Mouse (Mus musculus): ENCODE data around the gene Cacna1s.

The Cacna1s gene

DNA sequence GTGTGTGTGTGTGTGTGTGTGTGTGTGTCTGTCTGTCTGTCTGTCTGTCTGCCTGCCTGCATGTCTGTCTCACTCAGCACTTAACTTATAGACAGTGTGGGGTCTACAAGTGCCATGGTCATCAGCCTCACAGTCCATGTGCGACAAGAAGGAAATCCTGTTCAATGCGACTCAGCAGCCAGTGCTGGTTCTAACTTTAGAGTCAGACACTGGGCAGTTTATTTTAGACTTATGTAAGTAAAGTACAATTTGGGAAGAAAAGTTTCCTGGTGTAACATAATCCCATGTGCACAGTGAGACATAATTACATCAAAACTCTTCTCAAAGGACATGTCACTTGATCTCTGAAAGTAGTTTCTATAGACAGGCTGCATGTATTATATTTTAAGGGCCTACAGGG lies 56.9 kb downstream of the Cacna1s start:
- DNase-seq (ENCODE audit: low read depth in 1 of 2, low spot score in 2 of 2) = no peak

DNA sequence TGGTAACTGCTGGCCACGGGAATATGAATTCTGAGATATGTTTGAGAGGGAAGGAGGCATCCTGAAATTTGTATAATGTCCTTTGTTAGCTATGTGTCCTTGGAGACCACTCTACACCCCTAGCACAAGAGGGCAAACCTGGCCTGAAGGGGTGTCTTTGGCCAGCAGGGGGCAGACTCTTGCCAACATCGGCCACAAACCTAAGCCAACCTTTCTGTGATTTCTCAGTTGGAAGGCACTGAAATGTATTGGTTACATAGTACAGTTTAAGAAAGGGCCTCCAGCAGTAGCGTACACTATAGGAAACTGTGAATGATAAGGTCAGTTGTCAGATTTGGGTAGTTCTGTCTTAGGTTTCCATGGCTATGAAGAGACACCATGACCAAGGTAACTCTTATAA lies 63.6 kb downstream of the Cacna1s start:
- peak in 1 of 2 experiments; percentile 62 for DNase-seq (ENCODE audit: low read depth in 1 of 2, low spot score in 2 of 2)

DNA sequence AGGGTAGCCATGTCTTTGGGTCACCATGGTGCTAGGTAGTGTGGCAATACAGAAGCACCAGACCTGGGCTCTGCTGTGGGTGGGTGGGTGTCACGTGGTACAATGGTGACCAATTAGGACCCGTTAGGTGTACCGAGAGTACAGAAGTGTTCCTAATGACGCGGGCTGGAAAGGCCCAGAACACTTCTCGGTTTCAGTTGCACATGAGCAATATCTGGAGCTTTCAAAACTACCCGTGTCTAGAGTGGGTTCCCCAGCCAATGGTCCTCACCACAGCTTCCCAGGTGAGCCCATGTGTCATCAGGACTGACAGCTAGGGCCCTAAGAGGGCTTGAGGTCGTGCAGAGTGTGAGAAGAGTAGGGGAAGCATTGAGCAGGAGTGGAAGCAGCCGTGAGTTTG lies 64.5 kb downstream of the Cacna1s start:
- DNase-seq (ENCODE audit: low read depth in 1 of 2, low spot score in 2 of 2) = no peak

DNA sequence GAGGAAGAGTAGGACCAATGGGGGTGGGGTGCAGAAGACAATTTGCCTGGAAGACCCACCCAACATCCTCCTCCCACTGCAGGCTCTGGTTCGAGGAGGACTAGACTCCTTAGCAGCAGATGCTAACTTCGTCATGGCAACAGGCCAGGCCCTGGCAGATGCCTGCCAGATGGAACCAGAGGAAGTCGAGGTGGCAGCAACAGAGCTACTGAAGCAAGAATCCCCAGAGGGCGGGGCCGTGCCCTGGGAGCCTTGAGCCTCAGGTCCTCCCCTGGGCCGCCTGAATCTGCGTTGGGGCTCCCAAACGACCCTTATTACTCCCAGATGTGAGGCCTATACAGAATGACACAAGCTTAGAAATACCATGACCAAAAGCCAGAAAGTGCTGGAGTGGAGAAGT lies 66.3 kb downstream of the Cacna1s start:
- DNase-seq (ENCODE audit: low read depth in 1 of 2, low spot score in 2 of 2) = no peak

DNA sequence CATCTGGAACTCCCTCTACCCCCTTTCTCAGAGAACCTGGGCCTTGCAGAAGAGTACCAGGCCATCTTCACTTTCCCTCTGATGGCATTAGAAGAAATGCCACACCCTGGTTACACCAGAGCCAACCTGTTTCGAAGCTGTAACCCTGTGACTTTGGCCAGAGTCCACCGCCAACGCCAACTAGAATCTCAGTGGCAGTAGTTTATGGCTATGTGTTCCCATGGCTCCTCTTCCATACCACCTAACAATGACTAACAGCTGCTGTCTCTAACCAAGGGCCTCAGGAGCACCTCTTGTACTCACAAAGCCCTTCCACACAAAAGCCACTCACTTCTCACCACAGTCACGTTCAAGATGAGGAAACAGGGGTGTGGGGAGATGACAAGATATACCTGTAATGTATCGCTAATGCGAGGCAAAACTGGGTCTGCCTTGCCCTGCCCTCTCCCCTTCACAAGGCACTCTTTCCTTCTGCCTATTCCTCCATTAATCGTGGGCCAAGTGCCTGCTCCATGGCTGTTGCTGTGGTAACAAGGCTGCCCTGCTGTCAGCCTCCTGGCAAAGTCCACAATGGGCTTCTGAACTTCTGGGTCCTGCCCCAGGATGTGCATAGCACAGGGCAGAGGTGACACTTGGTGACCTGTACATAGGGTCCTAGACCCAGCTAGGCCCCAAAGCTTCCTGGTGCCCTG lies 67.2 kb downstream of the Cacna1s start:
- DNase-seq (ENCODE audit: low read depth in 1 of 2, low spot score in 2 of 2) = no peak

DNA sequence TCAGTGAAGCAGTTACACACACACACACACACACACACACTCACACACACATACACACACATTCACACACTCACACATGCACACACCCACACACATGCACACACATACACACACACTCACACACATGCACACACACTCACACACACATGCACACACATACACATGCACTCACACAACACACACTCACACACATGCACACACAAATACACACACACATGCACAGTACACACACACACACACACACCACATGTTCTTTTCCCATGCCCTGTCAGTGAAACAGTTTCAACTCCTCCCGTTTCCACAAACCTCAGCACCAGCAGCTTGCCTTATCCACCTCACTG lies 67.7 kb downstream of the Cacna1s start:
- DNase-seq (ENCODE audit: low read depth in 1 of 2, low spot score in 2 of 2) = no peak

DNA sequence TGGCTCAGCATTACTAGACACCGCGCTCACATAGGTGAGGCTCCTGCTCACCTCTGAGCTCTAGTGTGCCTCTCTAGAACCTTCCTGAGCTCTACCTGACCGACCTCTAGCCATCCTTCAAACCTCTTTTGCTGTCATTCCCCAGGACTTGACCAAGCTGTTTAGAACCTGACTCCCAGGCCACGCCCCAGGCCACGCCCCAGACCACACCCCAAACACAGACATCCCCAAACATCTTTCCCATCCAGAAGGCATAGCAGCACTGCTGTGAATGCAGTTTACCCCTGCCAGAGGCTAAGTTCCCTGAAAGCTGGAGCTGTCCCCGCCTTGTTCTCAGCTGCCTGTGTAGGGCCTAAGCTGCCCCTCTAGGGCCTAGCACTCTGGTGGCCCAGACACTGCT lies 68.2 kb downstream of the Cacna1s start:
- no peak for DNase-seq (ENCODE audit: low read depth in 1 of 2, low spot score in 2 of 2)

DNA sequence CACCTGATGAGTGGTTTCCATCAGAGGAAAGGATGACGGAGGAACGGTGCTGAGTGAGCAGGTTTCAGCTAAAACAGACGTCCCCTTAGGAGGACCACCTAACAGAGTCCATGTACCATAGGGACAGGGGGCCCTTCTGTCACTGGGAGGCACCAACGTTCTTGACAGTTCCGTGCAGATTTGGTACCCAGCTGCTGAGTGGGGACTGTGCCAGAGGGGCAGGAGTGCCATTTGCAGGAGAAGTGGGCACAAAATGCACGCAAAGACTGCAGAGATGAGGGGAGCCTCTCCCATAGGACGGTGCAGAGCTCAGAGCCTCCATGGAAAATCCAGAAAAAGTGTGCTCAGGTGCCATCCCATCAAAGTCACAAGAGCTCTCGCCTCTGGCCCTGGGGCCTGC lies 69.5 kb downstream of the Cacna1s start:
- no peak for DNase-seq (ENCODE audit: low read depth in 1 of 2, low spot score in 2 of 2)

DNA sequence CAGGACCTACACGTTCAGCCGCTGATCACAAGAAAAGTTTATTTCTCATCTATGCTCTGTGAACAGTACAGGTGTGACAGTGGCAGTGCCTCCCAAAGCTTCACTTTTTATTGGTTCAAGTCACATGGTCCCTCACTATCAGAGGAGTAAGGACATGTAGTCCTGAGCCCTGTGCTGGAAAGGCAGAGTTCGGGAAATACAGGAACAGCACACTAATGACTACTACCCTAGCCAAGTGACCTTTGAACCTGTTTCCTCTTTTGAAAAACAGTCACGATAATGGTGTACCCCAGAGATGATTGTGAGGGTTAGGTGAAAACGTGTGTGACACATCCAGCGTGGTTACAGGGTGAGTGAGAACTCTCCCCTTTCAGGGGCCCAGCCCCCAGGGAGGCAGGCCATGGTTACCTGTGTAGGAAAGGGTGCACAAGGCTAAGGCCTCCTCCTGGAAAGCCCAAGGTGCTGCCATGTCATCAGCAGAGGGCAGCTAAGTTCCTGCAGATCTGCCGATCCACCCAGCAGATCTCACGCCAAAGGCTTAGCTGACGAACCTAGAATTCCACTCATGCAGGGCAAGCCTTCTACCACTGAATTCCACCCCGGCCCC lies 73.7 kb downstream of the Cacna1s start:
- no peak for DNase-seq (ENCODE audit: low read depth in 1 of 2, low spot score in 2 of 2)

DNA sequence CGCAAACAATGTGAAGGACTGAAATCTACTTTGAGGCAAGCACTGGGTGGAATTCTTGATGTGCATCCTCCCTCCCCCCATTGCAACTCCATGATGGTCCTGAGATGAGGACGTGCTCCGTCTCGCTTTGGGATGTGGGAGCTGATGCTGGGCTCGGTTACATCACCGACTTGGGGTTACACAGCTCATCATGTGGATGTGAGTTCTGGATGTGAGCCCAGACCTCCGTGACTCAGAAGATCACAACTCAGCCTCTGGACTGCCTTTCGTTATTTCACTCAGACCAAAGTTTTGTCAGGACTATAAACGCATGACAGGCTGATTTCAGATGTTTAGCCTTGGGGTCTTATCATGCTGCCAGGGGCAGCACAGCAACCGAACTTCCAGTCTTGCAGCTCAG lies 74.3 kb downstream of the Cacna1s start:
- DNase-seq (ENCODE audit: low read depth in 1 of 2, low spot score in 2 of 2) = no peak

DNA sequence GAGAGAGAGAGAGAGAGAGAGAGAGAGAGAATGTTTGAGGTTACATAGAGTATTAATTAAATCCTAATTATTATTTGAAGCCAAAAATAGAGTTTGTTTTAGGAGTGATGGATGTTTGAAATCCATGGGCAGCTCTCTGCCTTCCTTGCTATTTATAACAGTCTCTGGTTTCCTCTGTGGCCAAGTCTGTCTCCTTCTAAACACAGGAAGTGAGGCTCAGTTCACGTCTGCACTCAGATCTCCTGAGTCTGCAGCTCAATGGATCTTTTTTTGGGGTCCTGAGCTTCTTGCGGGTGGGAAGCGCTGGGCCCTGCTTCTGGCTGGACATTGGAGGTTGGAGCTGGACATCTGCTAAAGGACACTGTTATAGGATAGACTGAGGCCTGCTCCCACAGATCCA lies 75.3 kb downstream of the Cacna1s start:
- no peak for DNase-seq (ENCODE audit: low read depth in 1 of 2, low spot score in 2 of 2)

DNA sequence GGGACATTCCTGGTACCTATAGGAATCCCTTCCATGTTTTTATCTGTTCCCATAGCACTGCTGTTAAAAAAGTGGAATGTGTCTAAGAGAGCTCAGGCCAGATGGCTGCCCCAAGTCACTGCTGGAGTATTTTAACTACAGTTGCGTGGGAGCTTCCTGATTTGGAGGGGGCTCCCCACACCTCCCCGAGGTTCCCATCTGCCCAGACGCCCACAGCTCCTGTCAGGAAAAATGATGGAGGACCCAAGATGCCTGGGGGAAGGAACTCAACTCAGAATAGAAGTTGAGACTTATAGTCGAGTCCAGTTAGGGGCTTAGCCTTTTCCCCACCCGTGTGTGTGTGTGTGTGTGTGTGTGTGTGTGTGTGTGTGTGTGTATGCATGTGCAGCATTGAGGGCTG lies 75.9 kb downstream of the Cacna1s start:
- DNase-seq (ENCODE audit: low read depth in 1 of 2, low spot score in 2 of 2) = no peak

DNA sequence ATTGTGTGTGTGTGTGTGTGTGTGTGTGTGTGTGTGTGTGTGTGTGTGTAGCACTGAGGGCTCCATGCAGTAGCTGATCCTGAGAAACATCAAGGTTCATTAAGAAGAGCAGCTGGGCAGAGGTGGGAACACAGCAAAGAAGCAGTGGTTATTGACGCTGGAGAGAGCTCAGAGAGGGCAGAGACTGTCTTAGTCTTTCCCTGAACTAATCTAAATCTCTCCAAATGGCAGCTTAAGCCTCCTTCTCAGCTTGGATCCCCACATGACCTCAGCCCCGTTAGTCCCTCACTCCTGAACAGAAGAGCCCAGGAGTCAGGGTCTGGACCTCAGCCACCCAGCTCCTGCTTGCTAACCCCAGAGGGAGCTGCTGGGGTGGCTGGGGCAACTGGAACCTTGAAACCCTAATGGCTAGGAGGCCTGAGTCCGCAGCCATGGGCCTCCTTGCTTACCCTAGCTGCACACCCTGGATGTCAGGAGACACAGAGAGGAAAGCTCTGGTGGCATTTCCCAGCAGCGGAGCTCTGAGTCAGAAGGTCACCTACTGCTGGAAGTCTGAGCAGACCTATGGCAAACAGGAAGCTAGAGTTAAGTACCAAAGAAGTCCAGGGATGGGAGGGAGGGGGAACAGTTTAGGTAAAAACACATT lies 76.5 kb downstream of the Cacna1s start:
- DNase-seq (ENCODE audit: low read depth in 1 of 2, low spot score in 2 of 2) = no peak

DNA sequence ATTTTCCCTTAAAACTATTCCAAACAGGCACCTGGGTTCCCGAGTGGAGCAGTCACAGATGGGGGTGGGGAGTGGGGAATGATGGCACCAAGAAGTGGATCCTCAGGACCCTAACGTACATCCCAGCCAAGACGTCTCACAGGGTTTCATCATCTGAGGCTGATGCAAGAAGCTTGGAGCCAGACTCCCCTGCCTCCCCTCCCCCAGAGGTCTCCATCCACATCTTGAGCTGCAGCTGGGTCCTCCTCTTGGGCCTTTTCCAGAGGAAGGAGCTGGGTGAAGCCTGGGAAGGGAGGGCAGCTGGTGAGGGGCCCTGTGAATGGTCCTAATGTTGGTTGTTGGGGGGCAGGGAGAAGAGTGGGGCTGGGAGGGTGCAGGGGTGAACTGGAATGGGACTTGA lies 77.6 kb downstream of the Cacna1s start:
- DNase-seq (ENCODE audit: low read depth in 1 of 2, low spot score in 2 of 2) = no peak

DNA sequence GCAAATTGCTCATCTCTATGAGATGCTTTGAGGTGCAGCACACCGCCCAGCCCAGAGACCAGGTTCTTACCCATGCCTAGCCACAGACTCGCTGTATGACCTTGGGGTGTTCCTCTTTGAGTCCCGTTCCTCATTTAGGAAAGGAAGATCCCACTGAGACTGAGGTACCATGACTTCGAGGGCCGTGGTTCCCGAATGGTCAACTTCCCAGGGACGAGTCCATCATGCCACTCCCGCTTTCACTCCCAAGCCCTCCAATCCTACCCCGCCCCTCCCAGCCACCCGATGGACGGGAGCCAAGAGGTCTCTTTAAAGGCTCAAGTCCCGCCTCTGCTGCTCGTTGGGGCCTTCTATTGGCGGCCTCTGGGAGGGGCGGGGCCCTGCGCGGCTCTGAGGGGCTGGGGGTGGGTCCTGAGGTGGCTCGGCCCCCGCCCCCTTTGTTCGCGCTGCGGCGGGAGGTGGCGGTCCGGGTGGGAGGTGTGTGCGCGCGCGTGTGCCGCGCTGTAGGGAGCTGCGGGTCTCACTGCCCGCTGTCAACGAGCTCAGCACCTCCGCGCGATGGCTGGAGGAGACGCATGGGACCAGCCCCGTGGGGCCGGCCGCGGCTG lies 78.5 kb downstream of the Cacna1s start, which contains the start of gene Kif21b:
Kif21b (plus strand) TSS at position 439 of the 608 bp plus-strand sequence.
- peak in 1 of 2 experiments; percentile 68 for DNase-seq (ENCODE audit: low read depth in 1 of 2, low spot score in 2 of 2)

DNA sequence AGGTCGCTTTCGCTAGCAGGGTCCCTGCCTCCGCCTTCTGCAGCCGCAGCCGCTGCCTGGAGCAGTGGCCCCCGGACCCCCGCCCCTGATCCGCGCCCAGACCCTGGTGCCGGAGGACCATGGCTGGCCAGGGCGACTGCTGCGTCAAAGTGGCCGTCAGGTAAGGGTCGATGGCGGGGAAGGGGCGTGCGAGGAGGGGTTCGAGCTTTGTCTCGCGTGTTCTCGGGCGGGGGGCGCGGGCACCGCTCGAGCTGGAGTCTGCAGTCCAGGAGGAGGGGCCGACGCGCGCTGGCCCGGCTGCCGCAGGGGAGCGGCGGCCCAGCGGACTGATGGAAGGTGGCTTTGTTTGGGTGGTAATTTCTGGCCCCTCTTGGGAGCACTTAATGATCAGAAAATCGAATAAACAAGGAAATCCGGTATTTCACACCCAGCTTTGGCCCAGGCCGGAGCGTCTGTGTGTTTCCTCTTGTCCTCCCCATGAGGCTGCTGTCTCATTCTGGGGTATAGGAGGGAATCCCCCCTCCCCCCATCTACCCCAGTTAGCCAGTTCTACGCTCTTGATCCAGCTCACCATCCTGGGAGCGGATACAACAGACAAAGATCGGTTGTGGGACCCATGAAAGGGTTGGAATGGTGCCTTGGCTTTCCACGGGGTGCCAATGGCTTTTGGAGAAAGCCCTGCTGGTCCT lies 79.2 kb downstream of the Cacna1s start:
- no peak for DNase-seq (ENCODE audit: low read depth in 1 of 2, low spot score in 2 of 2)

DNA sequence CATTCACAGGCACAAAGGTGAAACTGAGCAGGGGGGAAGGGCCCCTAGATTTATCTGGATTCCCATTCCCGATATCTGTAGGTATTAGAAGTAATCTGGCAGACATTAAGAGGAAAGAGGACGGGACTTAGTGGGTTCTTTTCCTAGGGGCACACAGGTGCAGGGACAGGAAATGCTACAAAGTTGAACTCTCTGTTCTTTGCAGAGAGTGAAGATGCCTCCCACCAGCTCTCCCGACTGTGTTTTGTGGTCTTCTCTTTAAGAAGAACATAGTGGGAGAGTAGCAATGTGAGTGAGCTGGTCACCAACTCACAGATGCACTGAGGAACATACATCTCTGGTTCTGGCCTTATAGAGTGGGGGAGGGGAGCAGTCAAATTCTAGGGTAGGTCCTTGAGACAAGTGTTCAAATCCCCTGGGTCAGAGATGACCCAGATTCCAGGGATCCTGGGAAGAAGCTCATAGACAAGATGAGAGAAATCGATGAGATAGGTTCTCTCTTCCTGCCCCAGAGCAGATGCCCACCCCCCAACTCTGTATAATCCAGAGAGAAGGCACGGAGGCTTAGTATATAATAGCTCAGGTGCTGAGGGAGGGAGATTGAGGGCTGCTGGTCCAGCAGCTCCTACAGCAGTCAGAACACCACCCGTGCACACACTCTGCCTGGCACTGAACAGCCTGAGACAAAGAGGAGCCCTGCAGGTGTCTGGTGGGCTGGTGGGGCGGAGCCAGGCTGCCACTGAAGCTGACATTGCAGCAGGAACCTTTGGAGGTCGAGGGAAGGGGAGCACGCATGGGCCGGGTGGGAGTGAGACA lies 80.0 kb downstream of the Cacna1s start:
- DNase-seq (ENCODE audit: low read depth in 1 of 2, low spot score in 2 of 2) = no peak

DNA sequence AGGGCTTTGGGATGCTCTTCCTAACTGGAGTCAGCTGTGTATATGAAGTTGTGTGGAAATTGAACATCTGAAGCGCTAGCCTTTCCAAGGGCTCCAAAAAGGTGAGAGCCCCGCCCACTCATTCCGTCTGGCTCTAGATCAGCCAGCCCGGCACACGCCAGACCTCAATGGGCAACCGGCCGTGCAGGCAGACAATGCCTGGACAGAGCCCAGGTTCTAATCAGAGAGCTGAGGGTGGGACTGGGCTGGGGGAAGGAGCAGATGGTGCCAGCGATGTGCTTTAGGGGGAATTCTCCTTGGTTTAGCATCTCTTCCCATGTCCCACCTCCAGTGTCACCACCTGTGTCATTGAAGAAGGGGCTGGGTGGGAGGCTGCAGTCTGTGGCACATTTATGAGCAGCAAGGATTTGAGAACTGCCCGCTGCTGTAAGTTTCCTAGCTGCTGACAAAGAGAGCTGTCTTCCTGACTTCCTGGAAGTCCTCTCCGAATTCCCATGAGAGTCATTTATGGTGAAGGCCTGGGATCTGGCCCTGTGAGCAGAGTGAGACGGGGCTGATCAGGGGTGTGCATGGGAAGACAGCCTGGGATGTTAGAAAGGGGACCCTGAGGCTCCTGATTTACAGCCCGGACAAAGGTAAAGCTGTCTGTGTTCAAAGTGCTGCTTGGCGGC lies 81.2 kb downstream of the Cacna1s start:
- no peak for DNase-seq (ENCODE audit: low read depth in 1 of 2, low spot score in 2 of 2)

DNA sequence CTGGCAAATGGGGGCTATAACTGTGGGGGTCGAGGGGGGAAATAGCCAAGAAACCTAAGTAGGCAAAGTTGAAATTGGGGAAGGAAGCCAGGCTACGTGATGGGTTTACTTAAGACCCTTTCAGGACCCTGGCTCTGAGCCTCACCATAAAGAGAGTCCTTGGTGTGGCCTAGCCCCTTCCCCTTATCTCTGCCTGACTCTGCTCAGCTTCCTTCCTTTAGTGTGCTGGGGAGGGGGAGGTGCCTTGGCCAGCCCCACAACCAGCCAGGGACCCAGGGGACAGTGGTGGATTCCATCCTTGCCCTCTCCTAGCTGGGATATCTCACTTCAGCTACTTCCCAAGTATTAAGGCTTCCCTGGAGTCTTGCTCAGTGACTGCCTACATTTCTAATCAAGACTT lies 82.0 kb downstream of the Cacna1s start:
- no peak for DNase-seq (ENCODE audit: low read depth in 1 of 2, low spot score in 2 of 2)

DNA sequence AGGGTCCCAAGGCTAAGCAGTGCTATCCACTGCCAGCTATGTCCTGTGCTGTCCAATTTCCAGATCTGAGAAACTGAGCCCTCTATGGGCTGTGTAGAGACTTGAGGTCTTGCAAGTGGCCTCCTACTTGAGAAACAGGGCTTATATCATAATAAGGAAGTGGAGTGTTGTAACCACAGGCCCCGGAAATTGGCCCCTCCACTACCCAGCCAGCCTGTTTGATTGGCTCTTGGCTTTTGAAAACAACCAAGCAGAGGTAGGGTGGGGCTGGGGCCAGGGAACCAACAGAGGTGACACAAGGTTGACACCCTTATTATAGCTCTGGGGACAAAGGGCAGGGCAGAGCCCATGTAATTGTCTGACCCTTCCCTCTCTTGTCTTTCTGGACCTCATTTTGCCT lies 82.5 kb downstream of the Cacna1s start:
- peak; percentile 74 to 76 for DNase-seq (ENCODE audit: low read depth in 1 of 2, low spot score in 2 of 2)
